Mouse (Mus musculus): ENCODE data around the gene Ctns.
A peak's percentile ranks its signal among the peaks of the same experiment; 100 is the strongest.

The Ctns gene

GRCm38 (mm10) chr11:73144261-73144681 is 54.6 kb downstream of the Ctns start:
- DNase-seq (ENCODE audit: low read depth, low spot score) = no peak

GRCm38 (mm10) chr11:73137591-73138501 is 61.0 kb downstream of the Ctns start, which contains the start of gene Haspin:
Gene Haspin (minus strand): TSS chr11:73138294.
- DNase-seq (ENCODE audit: low read depth, low spot score) = peak; percentile 85

GRCm38 (mm10) chr11:73137116-73137515 is 61.7 kb downstream of the Ctns start:
- DNase-seq (ENCODE audit: low read depth, low spot score) = no peak

GRCm38 (mm10) chr11:73136587-73136986 is 62.3 kb downstream of the Ctns start:
- DNase-seq (ENCODE audit: low read depth, low spot score) = no peak

GRCm38 (mm10) chr11:73134222-73134621 is 64.6 kb downstream of the Ctns start:
- DNase-seq (ENCODE audit: low read depth, low spot score) = no peak

All from 3T3-L1 (cell line).